Mouse (Mus musculus): ENCODE measurements around the gene Gm43302. TPM values are rescaled to one million over a fixed set of nuclear protein-coding genes. Genes with fewer than 3 reads are reported as not detected.
A peak's percentile ranks its signal among the peaks of the same experiment; 100 is the strongest.
"Not testable (repeated sequence)": the region's sequence is repeated elsewhere in the genome, so short reads cannot be mapped to it uniquely, and the experiment has no call there.

Gm43302 gene
- polyA plus RNA-seq (2012; rRNA removed) = 0.23 and 0.43 TPM in 2 replicates

- H3K4me1 ChIP-seq (ENCODE audit: control insufficient read depth, insufficient read depth, low read length); H3K27me3 ChIP-seq (ENCODE audit: control insufficient read depth, insufficient read depth, low read length); H3K4me3 ChIP-seq (replicated peaks; ENCODE audit: insufficient read depth, low read depth, low read length): not testable (repeated sequence)
- 14% methylated on average over 3 of the region's 3 CpGs for WGBS
- DNase-seq = peak; percentile 54 to 80
- H3K27ac ChIP-seq (ENCODE audit: insufficient read depth, low read length) = peak within 1 kb of the TSS; percentile 59; the same call in 1 of the 2 replicates
Measured at GRCm38 (mm10) chr5:105293226-105294165, at the start of gene Gm43302, which contains the start of gene Gbp6. Gene Gm43302, minus strand, starts transcription at chr5:105293695. Gene Gbp6, minus strand, starts transcription at chr5:105293698.

GRCm38 (mm10) chr5:105341281-105341680 is 47.8 kb upstream of the Gm43302 start:
- TF ChIP-seq POLR2A (IDR thresholded peaks at IDR 0.05; ENCODE audit: borderline replicate concordance, insufficient read depth, low read length) = no peak
- no peak for TF ChIP-seq CTCF (IDR thresholded peaks at IDR 0.05; ENCODE audit: borderline replicate concordance, insufficient read depth, low read depth, low read length)
- Histone ChIP-seq H3K27me3 (ENCODE audit: control insufficient read depth, insufficient read depth, low read length) (no peaks in the 10 kb centered on the region), H3K4me3 (replicated peaks; ENCODE audit: insufficient read depth, low read depth, low read length) (no peak overlapping the region), H3K27ac (ENCODE audit: insufficient read depth, low read length) (no peak overlapping the region), H3K4me1 (ENCODE audit: control insufficient read depth, insufficient read depth, low read length) (no peaks in the 10 kb centered on the region)
- WGBS = 76% methylated on average over 2 of the region's 2 CpGs
- DNase-seq = no peak

GRCm38 (mm10) chr5:105322543-105322942 is 29.0 kb upstream of the Gm43302 start:
- TF ChIP-seq POLR2A (IDR thresholded peaks at IDR 0.05; ENCODE audit: borderline replicate concordance, insufficient read depth, low read length) (no peak), CTCF (IDR thresholded peaks at IDR 0.05; ENCODE audit: borderline replicate concordance, insufficient read depth, low read depth, low read length) (no peak; the same call in 1 of the 2 replicates)
- Histone ChIP-seq H3K27me3 (ENCODE audit: control insufficient read depth, insufficient read depth, low read length) (no peaks in the 10 kb centered on the region), H3K27ac (ENCODE audit: insufficient read depth, low read length) (no peak overlapping the region), H3K4me3 (replicated peaks; ENCODE audit: insufficient read depth, low read depth, low read length) (no peak overlapping the region), H3K4me1 (ENCODE audit: control insufficient read depth, insufficient read depth, low read length) (no peaks in the 10 kb centered on the region)
- 71% methylated on average over 2 of the region's 2 CpGs for WGBS
- no peak for DNase-seq

GRCm38 (mm10) chr5:105310941-105311340 is 17.4 kb upstream of the Gm43302 start:
- Histone ChIP-seq H3K4me3 (replicated peaks; ENCODE audit: insufficient read depth, low read depth, low read length) (no peak overlapping the region), H3K27me3 (ENCODE audit: control insufficient read depth, insufficient read depth, low read length) (no peaks in the 10 kb centered on the region), H3K27ac (ENCODE audit: insufficient read depth, low read length) (no peak overlapping the region), H3K4me1 (ENCODE audit: control insufficient read depth, insufficient read depth, low read length) (no peaks in the 10 kb centered on the region)
- TF ChIP-seq POLR2A (IDR thresholded peaks at IDR 0.05; ENCODE audit: borderline replicate concordance, insufficient read depth, low read length) (no peak), CTCF (IDR thresholded peaks at IDR 0.05; ENCODE audit: borderline replicate concordance, insufficient read depth, low read depth, low read length) (no peak)
- DNase-seq = no peak
- WGBS = 78% methylated on average over 2 of the region's 2 CpGs

GRCm38 (mm10) chr5:105309148-105309547 is 15.7 kb upstream of the Gm43302 start:
- H3K27ac ChIP-seq (ENCODE audit: insufficient read depth, low read length); H3K4me1 ChIP-seq (ENCODE audit: control insufficient read depth, insufficient read depth, low read length); DNase-seq; H3K27me3 ChIP-seq (ENCODE audit: control insufficient read depth, insufficient read depth, low read length); H3K4me3 ChIP-seq (replicated peaks; ENCODE audit: insufficient read depth, low read depth, low read length): not testable (repeated sequence)
- 54% methylated on average over 1 of the region's 1 CpGs for WGBS

GRCm38 (mm10) chr5:105306946-105307345 is 13.5 kb upstream of the Gm43302 start:
- not testable (repeated sequence) for DNase-seq; H3K27me3 ChIP-seq (ENCODE audit: control insufficient read depth, insufficient read depth, low read length); H3K4me1 ChIP-seq (ENCODE audit: control insufficient read depth, insufficient read depth, low read length); H3K27ac ChIP-seq (ENCODE audit: insufficient read depth, low read length); H3K4me3 ChIP-seq (replicated peaks; ENCODE audit: insufficient read depth, low read depth, low read length)

- no peak for TF ChIP-seq CTCF (IDR thresholded peaks at IDR 0.05; ENCODE audit: borderline replicate concordance, insufficient read depth, low read depth, low read length)
- no peak for TF ChIP-seq POLR2A (IDR thresholded peaks at IDR 0.05; ENCODE audit: borderline replicate concordance, insufficient read depth, low read length)
- H3K27ac ChIP-seq (ENCODE audit: insufficient read depth, low read length) = no peak overlapping the region
- WGBS = 94% methylated on average over 1 of the region's 1 CpGs
- no peak for DNase-seq
- no peaks in the 10 kb centered on the region for H3K27me3 ChIP-seq (ENCODE audit: control insufficient read depth, insufficient read depth, low read length)
- H3K4me3 ChIP-seq (replicated peaks; ENCODE audit: insufficient read depth, low read depth, low read length) = no peak overlapping the region
- no peaks in the 10 kb centered on the region for H3K4me1 ChIP-seq (ENCODE audit: control insufficient read depth, insufficient read depth, low read length)
Measured at GRCm38 (mm10) chr5:105306159-105306581, 12.7 kb upstream of the Gm43302 start.

GRCm38 (mm10) chr5:105305671-105306070 is 12.2 kb upstream of the Gm43302 start:
- DNase-seq; H3K4me3 ChIP-seq (replicated peaks; ENCODE audit: insufficient read depth, low read depth, low read length); H3K27ac ChIP-seq (ENCODE audit: insufficient read depth, low read length); H3K27me3 ChIP-seq (ENCODE audit: control insufficient read depth, insufficient read depth, low read length); H3K4me1 ChIP-seq (ENCODE audit: control insufficient read depth, insufficient read depth, low read length): not testable (repeated sequence)
- 84% methylated on average over 4 of the region's 4 CpGs for WGBS
